Mouse (Mus musculus) kidney, postnatal 0 days (tissue): ENCODE results near the gene Lrrc63. TPM values are rescaled to one million over a fixed set of nuclear protein-coding genes. Genes with fewer than 3 reads are reported as not detected.

Experiments
- ATAC-seq: fragments of 200-750 bp; cut with Nextera tagmentation; replicated peaks from 2 replicates; pipeline ENCODE4 v1.8.0; 2017; ENCODE audit warnings: low read depth, moderate number of reproducible peaks, moderate TSS enrichment, moderate library complexity; ENCODE audit not compliant: low FRiP score
- DNase-seq: peaks from one replicate; pipeline ENCODE4 v3.0.0-alpha.2; 2016; ENCODE audit warnings: low spot score
- H3K27ac ChIP-seq: fragments of 300-500 bp; sonication (generic); 2 replicates; pipeline ENCODE4 v1.5.1; 2014; ENCODE audit warnings: mild to moderate bottlenecking
- H3K27me3 ChIP-seq: fragments of 300-500 bp; sonication (generic); 2 replicates; pipeline ENCODE4 v1.6.1; 2014; ENCODE audit warnings: low read length, mixed read lengths; ENCODE audit not compliant: insufficient read depth
- H3K36me3 ChIP-seq: fragments of 300-500 bp; sonication (generic); 2 replicates; pipeline ENCODE4 v1.6.1; 2014; ENCODE audit warnings: low read length, mixed read lengths; ENCODE audit not compliant: insufficient read depth
- H3K4me1 ChIP-seq: fragments of 300-500 bp; sonication (generic); replicated peaks from 2 replicates; pipeline ENCODE4 v1.6.1; 2014; ENCODE audit warnings: antibody characterized with exemption, low read length, mixed read lengths; ENCODE audit not compliant: insufficient read depth
- H3K4me2 ChIP-seq: fragments of 300-500 bp; sonication (generic); 2 replicates; pipeline ENCODE4 v1.6.1; 2014; ENCODE audit warnings: mild to moderate bottlenecking, low read length, moderate library complexity, mixed read lengths
- H3K4me3 ChIP-seq: fragments of 300-500 bp; sonication (generic); replicated peaks from 2 replicates; pipeline ENCODE4 v1.5.1; 2014; ENCODE audit warnings: low read depth, low read length
- H3K9ac ChIP-seq: fragments of 300-500 bp; sonication (generic); 2 replicates; pipeline ENCODE4 v1.6.1; 2014; ENCODE audit warnings: low read depth, low read length
- H3K9me3 ChIP-seq: fragments of 300-500 bp; sonication (generic); replicated peaks from 2 replicates; pipeline ENCODE4 v1.6.1; 2016; ENCODE audit warnings: low read length, inconsistent platforms, mixed read lengths
- CTCF ChIP-seq: IDR thresholded peaks from 2 replicates; pipeline ENCODE4 v1.5.1; 2016; ENCODE audit warnings: antibody characterized with exemption, low read depth, mild to moderate bottlenecking, moderate library complexity
- WGBS: fragments of 180-500 bp; shearing (Covaris S2); extraction: QIAGEN DNeasy Blood & Tissue Kit; methylation state at CpG from one replicate; pipeline ENCODE4 v1.1.7; 2014; 5-methylcytosine and 5-hydroxymethylcytosine counted together
- polyA plus RNA-seq: library from polyadenylated mRNA; unstranded; fragments of >200 nt; fragmentation: Nextera tagmentation; extraction: Ambion mirVana; gene quantifications from 2 replicates; pipeline ENCODE4 v1.2.1, GENCODE M21; 2015

Gene Lrrc63
- polyA plus RNA-seq, 1 experiment from 2014 or later, result not detected

DNA sequence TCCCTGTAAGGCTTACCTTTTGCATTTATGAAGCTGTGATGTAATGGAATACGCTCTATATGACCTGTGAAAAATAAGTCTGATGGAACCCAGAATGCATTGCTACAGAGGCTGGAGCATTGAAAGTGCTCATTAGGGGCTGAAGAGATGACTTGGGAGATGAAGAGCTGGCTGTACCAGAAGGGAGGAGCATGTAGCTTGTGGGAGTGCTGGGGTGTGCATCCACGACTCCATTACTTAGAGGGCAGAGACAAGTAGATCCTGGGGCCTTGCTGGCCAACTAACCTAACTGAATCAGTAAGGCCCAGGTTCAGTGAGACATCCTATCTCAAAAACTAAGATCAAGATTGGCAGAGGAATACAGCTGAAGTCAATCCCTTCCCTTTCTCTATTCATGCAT, 8.5 kb upstream of the Lrrc63 start:
- no peak for DNase-seq
- ATAC-seq, result no peak
- Histone ChIP-seq H3K4me1 (no peaks in the 10 kb centered on the region), H3K9ac (no peak overlapping the region), H3K4me2 (no peak overlapping the region), H3K4me3 (no peak overlapping the region), H3K36me3 (no peaks in the 10 kb centered on the region), H3K27ac (no peak overlapping the region), H3K27me3 (no peaks in the 10 kb centered on the region), H3K9me3 (no peaks in the 10 kb centered on the region)
- no peak for TF ChIP-seq CTCF
- 77% methylated on average over 2 of the region's 2 CpGs for WGBS

GRCm38 (mm10) chr14:75138503-75138902, 7.8 kb upstream of the Lrrc63 start:
- no peak for TF ChIP-seq CTCF
- Histone ChIP-seq H3K36me3 (no peaks in the 10 kb centered on the region), H3K9me3 (no peaks in the 10 kb centered on the region), H3K4me3 (no peak overlapping the region), H3K9ac (no peak overlapping the region), H3K4me1 (no peaks in the 10 kb centered on the region), H3K27me3 (no peaks in the 10 kb centered on the region), H3K27ac (no peak overlapping the region), H3K4me2 (no peak overlapping the region)
- WGBS, result 81% methylated on average over 10 of the region's 10 CpGs
- ATAC-seq, result no peak
- DNase-seq, result no peak

DNA sequence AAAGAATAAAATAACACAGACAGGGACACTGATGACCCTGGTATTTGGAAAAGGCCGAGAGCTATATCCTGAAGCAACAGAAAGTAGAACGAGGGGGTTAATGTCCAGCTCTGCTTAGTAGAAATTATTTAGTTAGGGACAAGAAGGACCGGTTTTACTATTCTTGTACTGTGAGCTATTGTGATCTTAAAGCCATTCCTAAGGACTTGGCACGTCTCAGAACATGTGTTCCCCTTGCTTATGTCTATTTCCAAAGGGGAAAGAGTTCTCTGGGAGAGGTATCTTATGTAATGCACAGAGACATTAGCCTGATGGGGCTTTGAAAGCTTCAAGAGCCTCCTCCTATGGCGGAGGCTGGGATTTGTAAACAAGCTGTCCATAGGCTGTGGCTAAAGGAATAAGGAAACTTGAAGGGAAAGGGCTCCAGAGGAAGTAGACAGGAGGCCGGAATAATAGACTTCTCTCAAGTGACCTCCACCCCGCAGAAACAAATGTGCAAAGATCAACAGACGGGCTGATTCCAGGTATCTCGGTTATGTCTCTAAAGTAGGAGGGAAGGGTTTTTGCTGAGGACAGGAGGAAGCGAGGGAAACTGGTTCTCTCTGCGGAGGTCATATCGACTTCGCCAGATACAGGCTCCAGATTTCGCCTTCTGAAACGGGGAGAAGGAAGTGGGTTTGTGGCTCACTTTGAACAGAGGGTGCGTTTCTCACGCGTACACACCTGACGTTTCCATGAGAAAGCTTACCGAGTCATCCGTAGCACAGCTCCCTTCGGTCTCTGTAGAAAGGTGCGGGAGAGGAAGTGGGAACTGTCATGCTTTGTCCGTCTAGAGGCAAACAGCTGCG, 5.7 kb upstream of the Lrrc63 start:
- H3K4me1 ChIP-seq, result 0 out of 2 replicates have a peak, but pooled peaks cover 1% of the 10 kb centered on the region
- 61% methylated on average over 25 of the region's 25 CpGs for WGBS
- DNase-seq (peak; percentile 7), ATAC-seq (no peak)
- 0 out of 2 replicates have a peak overlapping the region, but pooled peaks have one; percentile 37 for H3K9ac ChIP-seq
- H3K27me3 ChIP-seq, result no peaks in the 10 kb centered on the region
- no peaks in the 10 kb centered on the region for H3K9me3 ChIP-seq
- no peaks in the 10 kb centered on the region for H3K36me3 ChIP-seq
- H3K27ac ChIP-seq, result no peak overlapping the region
- peak overlapping the region; percentile 17; the same call in 1 of the 2 replicates for H3K4me3 ChIP-seq
- TF ChIP-seq CTCF, result no peak
- peak overlapping the region; percentile 39 for H3K4me2 ChIP-seq

DNA sequence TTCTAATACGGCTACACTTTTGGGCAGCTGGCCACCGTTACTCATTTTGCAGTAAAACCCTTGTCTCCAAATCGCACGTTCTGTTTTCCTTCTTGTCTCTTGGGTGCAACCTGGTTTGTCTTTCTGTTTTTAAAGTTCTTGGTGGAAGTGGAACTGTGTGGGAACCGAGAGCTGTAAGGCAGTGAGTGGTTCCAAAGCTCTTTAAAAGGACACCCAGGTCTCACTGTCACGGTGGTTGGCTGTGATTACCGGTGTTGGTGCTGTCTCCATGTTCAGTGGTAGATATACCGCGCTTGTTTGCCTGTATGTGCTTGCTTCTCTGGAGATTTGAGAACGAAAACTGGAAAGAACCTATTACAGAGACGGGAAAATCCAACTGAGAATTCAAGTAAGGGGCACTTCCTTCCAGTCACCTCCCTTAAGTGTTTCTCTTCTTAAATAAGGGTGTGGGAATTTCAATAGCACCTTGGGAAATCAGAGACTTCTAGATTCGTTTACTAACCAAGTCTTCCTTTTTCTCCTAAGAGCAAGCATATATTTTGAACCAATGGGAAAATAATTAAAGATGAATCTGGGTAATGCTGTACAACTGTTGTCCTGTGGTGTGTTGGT, 749 bp upstream of the Lrrc63 start:
- ATAC-seq (no peak), DNase-seq (no peak)
- peak overlapping the region; percentile 46 for H3K4me3 ChIP-seq
- no peaks in the 10 kb centered on the region for H3K27me3 ChIP-seq
- no peak overlapping the region for H3K9ac ChIP-seq
- whole genome bisulfite sequencing, result 4% methylated on average over 12 of the region's 12 CpGs
- H3K36me3 ChIP-seq, result no peaks in the 10 kb centered on the region
- no peaks in the 10 kb centered on the region for H3K9me3 ChIP-seq
- no peak overlapping the region for H3K27ac ChIP-seq
- peak overlapping the region; percentile 85 for H3K4me2 ChIP-seq
- no peak for TF ChIP-seq CTCF
- 0 out of 2 replicates have a peak, but pooled peaks cover 4% of the 10 kb centered on the region for H3K4me1 ChIP-seq

DNA sequence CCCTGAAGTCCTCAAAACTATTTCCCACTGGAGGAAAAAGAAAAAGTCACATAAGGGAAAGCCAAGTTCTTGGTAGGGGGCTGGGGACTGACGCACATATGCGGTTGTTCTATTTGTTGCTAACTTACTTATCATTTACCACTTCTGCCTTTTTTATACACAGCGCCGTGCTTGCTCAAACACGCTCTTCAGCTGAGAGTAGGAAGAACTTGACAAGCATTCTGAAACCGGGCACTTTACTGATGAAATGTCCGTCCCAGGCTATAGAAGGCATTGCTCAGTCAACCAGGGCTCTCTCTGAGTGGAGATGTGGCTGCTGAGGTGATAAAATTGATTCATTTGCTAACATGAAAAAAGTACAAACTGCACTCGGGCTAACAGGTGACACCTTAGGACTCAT, 9.0 kb downstream of the Lrrc63 start:
- H3K27ac ChIP-seq, result no peak overlapping the region
- H3K4me3 ChIP-seq, result no peak overlapping the region
- no peak for TF ChIP-seq CTCF
- no peaks in the 10 kb centered on the region for H3K9me3 ChIP-seq
- no peak overlapping the region for H3K4me2 ChIP-seq
- ATAC-seq (no peak), DNase-seq (no peak)
- no peak overlapping the region for H3K9ac ChIP-seq
- H3K27me3 ChIP-seq, result no peaks in the 10 kb centered on the region
- WGBS, result 69% methylated on average over 8 of the region's 8 CpGs
- H3K4me1 ChIP-seq, result no peaks in the 10 kb centered on the region
- H3K36me3 ChIP-seq, result no peaks in the 10 kb centered on the region

DNA sequence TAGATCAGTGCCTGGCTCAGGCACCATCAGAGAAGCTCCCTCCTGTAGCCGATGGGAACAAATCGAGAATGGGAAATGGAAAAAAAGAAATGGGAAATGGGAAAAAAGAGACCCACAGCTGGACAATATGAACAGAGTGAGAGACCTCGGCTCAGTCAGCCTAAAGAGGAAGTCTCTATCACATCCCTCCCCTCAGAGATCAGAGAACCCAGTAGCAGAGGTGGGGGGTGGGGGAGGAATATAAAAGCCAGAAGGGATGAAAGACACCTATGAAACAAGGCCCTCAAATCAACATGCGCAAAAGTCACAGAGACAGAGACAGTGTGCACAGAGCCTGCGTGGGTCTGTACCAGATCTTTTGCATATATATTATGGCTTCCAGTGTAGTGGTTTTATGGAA, 27.7 kb downstream of the Lrrc63 start:
- no peaks in the 10 kb centered on the region for H3K9me3 ChIP-seq
- no peak overlapping the region for H3K9ac ChIP-seq
- H3K27me3 ChIP-seq, result no peaks in the 10 kb centered on the region
- no peak overlapping the region for H3K27ac ChIP-seq
- no peaks in the 10 kb centered on the region for H3K4me1 ChIP-seq
- TF ChIP-seq CTCF, result no peak
- H3K36me3 ChIP-seq, result no peaks in the 10 kb centered on the region
- no peak overlapping the region for H3K4me2 ChIP-seq
- no peak overlapping the region for H3K4me3 ChIP-seq
- no peak for ATAC-seq
- WGBS, result 90% methylated on average over 5 of the region's 5 CpGs
- no peak for DNase-seq
